Mouse (Mus musculus): Measurements from ENCODE around the gene Dlst. TPM values are rescaled to one million over a fixed set of nuclear protein-coding genes. Genes with fewer than 3 reads are reported as not detected.

Gene Dlst
- polyA plus RNA-seq, 1 experiment, result 57.4 TPM

- Histone ChIP-seq H3K27me3 (ENCODE audit: control insufficient read depth, insufficient read depth, low read length) (no peaks in the 10 kb centered on the region), H3K4me1 (ENCODE audit: control insufficient read depth, insufficient read depth, low read length) (no peaks in the 10 kb centered on the region), H3K36me3 (ENCODE audit: control insufficient read depth, insufficient read depth, low read length) (peaks cover 6% of the 10 kb centered on the region), H3K27ac (ENCODE audit: control insufficient read depth, insufficient read depth, low read depth, low read length) (no peak overlapping the region), H3K4me3 (ENCODE audit: control insufficient read depth, low read depth, low read length) (no peak overlapping the region)
- no peak for TF ChIP-seq CTCF (IDR thresholded peaks at IDR 0.05; ENCODE audit: control insufficient read depth, insufficient read depth, insufficient replicate concordance, low read depth, low read length)
- no peak for TF ChIP-seq POLR2A (IDR thresholded peaks at IDR 0.05; ENCODE audit: control insufficient read depth, low read depth, low read length)
Measured at GRCm38 (mm10) chr12:85126986-85127603, 16.5 kb downstream of the Dlst start.

DNA sequence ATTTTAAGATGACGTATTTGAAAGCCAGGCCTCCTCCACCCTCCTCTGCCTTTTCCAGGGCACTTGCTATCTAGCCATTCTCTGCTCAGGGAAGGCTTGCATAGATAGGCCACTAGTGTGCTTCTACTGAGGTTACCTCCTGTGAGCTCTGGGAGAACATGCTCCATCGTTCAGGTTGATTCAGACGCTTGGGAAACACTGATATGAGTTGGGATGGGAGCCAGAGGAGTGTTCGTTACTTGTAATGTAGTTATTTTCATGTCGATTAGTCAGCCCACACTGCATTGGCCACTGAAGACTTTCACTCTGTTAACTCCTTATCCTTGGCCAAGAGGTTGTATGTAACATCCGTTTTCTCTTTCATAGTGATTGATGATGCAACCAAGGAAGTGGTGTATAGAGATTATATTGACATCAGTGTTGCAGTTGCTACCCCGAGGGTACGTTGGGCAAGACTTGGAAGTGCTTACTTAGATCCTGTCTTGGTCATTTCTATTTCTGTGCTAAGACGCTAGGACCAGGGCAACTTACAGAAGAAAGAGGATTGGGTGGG, 18.9 kb downstream of the Dlst start:
- no peak for TF ChIP-seq CTCF (IDR thresholded peaks at IDR 0.05; ENCODE audit: control insufficient read depth, insufficient read depth, insufficient replicate concordance, low read depth, low read length)
- no peak for TF ChIP-seq POLR2A (IDR thresholded peaks at IDR 0.05; ENCODE audit: control insufficient read depth, low read depth, low read length)
- H3K4me1 ChIP-seq (ENCODE audit: control insufficient read depth, insufficient read depth, low read length), result no peaks in the 10 kb centered on the region
- H3K4me3 ChIP-seq (ENCODE audit: control insufficient read depth, low read depth, low read length), result no peak overlapping the region
- H3K36me3 ChIP-seq (ENCODE audit: control insufficient read depth, insufficient read depth, low read length), result peaks cover 6% of the 10 kb centered on the region
- no peaks in the 10 kb centered on the region for H3K27me3 ChIP-seq (ENCODE audit: control insufficient read depth, insufficient read depth, low read length)
- no peak overlapping the region for H3K27ac ChIP-seq (ENCODE audit: control insufficient read depth, insufficient read depth, low read depth, low read length)

DNA sequence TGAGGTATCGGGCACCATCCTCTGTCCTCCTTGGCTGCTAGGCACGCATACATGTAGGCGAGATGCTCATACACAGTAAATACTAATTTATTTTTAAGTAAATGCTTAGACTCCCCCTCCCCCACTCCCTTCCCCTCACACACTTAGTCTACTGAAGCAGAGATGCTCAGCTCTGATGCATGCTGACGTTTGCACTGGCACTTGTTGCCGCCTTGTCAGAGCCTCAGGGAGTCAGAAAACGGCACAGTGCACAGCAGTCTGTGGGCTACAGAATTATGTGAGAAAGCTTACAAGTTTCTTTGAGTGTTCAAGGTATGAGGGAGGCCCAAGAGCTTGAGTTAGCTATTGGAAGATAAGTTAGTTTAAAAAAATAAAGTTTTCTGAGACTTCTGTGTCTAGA, 20.7 kb downstream of the Dlst start:
- Histone ChIP-seq H3K27me3 (ENCODE audit: control insufficient read depth, insufficient read depth, low read length) (no peaks in the 10 kb centered on the region), H3K36me3 (ENCODE audit: control insufficient read depth, insufficient read depth, low read length) (peaks cover 6% of the 10 kb centered on the region), H3K4me3 (ENCODE audit: control insufficient read depth, low read depth, low read length) (no peak overlapping the region), H3K4me1 (ENCODE audit: control insufficient read depth, insufficient read depth, low read length) (no peaks in the 10 kb centered on the region), H3K27ac (ENCODE audit: control insufficient read depth, insufficient read depth, low read depth, low read length) (no peak overlapping the region)
- no peak for TF ChIP-seq POLR2A (IDR thresholded peaks at IDR 0.05; ENCODE audit: control insufficient read depth, low read depth, low read length)
- no peak for TF ChIP-seq CTCF (IDR thresholded peaks at IDR 0.05; ENCODE audit: control insufficient read depth, insufficient read depth, insufficient replicate concordance, low read depth, low read length)

DNA sequence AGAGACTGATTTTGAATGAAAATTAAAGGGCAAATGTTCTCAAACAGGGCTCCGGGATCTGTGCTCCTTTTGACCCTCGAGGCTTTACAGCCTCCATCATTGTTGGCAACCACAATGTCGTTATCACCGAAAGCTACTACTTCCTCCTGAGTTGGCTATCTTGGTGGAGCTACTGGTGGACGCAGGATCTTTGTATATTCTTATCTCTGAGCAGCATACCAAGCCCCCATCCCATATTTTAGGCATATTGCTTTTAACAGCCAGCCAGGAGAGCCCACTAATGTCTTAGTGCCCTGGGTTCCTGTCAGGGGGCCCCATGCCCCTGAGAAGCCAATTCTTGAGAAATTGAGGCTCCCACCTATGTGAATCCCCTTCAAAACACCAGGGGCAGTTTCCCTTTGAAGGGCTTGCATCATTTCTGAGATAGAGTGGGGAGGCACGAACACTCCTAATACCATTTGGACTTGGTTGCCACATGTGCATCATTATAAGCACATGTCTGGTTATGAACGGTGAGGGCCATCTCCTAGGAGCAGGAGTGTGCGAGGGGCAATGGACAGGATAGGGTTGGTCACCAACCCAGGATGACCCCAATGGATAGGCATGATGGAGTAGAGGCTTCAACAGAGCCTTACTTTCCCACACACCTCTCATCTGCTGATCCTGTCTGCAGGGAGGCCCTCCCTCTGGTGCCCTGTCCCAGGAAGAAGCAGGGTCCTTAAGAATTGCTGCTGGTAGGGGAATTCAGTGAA, 23.6 kb downstream of the Dlst start:
- H3K27ac ChIP-seq (ENCODE audit: control insufficient read depth, insufficient read depth, low read depth, low read length), result no peak overlapping the region
- H3K4me3 ChIP-seq (ENCODE audit: control insufficient read depth, low read depth, low read length), result no peak overlapping the region
- TF ChIP-seq POLR2A (IDR thresholded peaks at IDR 0.05; ENCODE audit: control insufficient read depth, low read depth, low read length) (no peak), CTCF (IDR thresholded peaks at IDR 0.05; ENCODE audit: control insufficient read depth, insufficient read depth, insufficient replicate concordance, low read depth, low read length) (no peak)
- peaks cover 4% of the 10 kb centered on the region for H3K36me3 ChIP-seq (ENCODE audit: control insufficient read depth, insufficient read depth, low read length)
- H3K27me3 ChIP-seq (ENCODE audit: control insufficient read depth, insufficient read depth, low read length), result no peaks in the 10 kb centered on the region
- no peaks in the 10 kb centered on the region; the same call in 1 of the 2 replicates for H3K4me1 ChIP-seq (ENCODE audit: control insufficient read depth, insufficient read depth, low read length)

DNA sequence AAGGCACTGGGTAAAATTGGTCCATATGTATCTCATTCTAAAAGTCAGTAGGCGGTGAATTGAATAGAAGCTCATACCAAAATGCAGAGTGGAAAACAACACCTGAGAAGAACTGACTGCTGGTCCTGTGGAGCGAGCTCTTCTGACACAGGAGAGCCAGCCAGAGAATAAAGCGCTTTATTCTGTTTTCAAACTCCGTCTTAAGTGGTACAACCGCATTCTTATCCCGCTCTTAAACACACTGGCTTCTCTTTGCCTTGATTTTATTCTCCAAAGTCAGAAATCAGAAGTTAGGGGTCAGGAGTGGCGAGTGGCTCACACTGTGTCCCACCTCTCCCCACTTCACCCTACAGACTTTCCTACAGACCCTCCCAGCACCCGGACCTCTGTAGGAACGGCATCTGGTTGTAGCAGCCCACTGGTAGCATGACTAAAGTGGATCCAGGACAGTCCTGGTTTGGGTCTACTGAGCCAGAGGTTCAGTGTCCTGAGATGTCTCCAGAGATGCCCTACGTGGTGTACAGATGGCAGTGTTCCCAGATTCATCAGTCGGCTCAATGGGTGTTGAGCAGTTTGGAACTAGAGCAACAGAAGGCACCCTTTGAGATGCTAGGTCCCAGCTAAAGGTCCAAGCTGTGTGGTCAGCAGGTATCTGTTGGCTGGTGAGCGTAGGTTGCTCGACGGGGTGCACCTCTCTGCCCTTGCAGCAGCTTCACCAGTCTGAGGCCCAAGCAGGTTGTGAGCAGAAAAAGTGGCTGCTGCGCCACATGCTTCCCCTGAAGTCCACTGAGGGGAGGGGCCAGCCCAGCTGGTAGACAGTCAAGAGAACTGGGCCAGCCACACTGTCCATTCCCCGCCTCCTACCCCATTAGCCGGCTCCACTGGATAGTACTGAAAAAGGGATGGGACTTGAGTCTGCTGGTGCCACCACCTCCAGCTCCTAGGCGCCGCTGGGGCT, 25.2 kb downstream of the Dlst start:
- TF ChIP-seq CTCF (IDR thresholded peaks at IDR 0.05; ENCODE audit: control insufficient read depth, insufficient read depth, insufficient replicate concordance, low read depth, low read length), result no peak
- no peak for TF ChIP-seq POLR2A (IDR thresholded peaks at IDR 0.05; ENCODE audit: control insufficient read depth, low read depth, low read length)
- no peak overlapping the region for H3K27ac ChIP-seq (ENCODE audit: control insufficient read depth, insufficient read depth, low read depth, low read length)
- peaks cover 3% of the 10 kb centered on the region; the same call in 1 of the 2 replicates for H3K36me3 ChIP-seq (ENCODE audit: control insufficient read depth, insufficient read depth, low read length)
- H3K27me3 ChIP-seq (ENCODE audit: control insufficient read depth, insufficient read depth, low read length), result no peaks in the 10 kb centered on the region
- no peak overlapping the region for H3K4me3 ChIP-seq (ENCODE audit: control insufficient read depth, low read depth, low read length)
- no peaks in the 10 kb centered on the region; the same call in 1 of the 2 replicates for H3K4me1 ChIP-seq (ENCODE audit: control insufficient read depth, insufficient read depth, low read length)

- H3K27ac ChIP-seq (ENCODE audit: control insufficient read depth, insufficient read depth, low read depth, low read length), result no peak overlapping the region
- 0 out of 2 replicates have a peak, but pooled peaks cover 2% of the 10 kb centered on the region for H3K36me3 ChIP-seq (ENCODE audit: control insufficient read depth, insufficient read depth, low read length)
- H3K27me3 ChIP-seq (ENCODE audit: control insufficient read depth, insufficient read depth, low read length), result no peaks in the 10 kb centered on the region
- no peak for TF ChIP-seq POLR2A (IDR thresholded peaks at IDR 0.05; ENCODE audit: control insufficient read depth, low read depth, low read length)
- TF ChIP-seq CTCF (IDR thresholded peaks at IDR 0.05; ENCODE audit: control insufficient read depth, insufficient read depth, insufficient replicate concordance, low read depth, low read length), result no peak
- no peaks in the 10 kb centered on the region; the same call in 1 of the 2 replicates for H3K4me1 ChIP-seq (ENCODE audit: control insufficient read depth, insufficient read depth, low read length)
- no peak overlapping the region for H3K4me3 ChIP-seq (ENCODE audit: control insufficient read depth, low read depth, low read length)
Measured at GRCm38 (mm10) chr12:85136627-85137026, 26.0 kb downstream of the Dlst start.
